Mouse (Mus musculus): ENCODE results near the gene Asb11.

Asb11 gene

DNA sequence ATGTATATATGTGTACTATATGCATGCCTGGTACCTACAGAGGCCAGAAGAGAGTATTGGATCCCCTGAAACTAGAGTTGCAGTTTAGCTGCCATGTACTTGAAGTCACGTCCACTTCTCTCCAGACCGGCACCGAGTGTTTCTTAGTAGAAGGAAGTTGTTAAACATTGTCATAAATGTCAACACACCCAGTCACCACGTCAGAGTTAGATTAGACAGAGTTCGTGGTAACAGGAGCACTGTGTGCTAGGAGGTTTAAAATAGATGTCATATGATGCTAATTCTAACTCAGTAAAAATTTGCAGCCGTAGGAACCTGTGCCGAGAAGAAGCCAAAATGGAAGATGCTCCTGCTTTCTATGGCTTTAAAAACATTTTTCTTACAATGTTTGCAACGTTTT, at the start of gene Asb11:
TSS of gene Asb11 (plus strand) at position 286 of the 400 bp plus-strand sequence.
- in situ Hi-C loops (cut with MboI; ENCODE audit: unreplicated experiment in 2 of 2), result loop anchor here in 1 of 2 experiments (25.0 kb wide), 1 partner anchor 1524 kb away; the partner anchor contains the start of gene Ctps2

- in situ Hi-C loops (cut with MboI; ENCODE audit: unreplicated experiment in 2 of 2), result loop anchor here in 1 of 2 experiments (5.0 kb wide), 1 partner anchor 207 kb away; no protein-coding TSS in a partner anchor
These were observed 42.7 kb upstream of the Asb11 start for GRCm38 (mm10) chrX:164394091-164394490.

GRCm38 (mm10) chrX:164398456-164398855, 38.3 kb upstream of the Asb11 start:
- in situ Hi-C loops (cut with MboI; ENCODE audit: unreplicated experiment in 2 of 2), result no loop called here

GRCm38 (mm10) chrX:164405080-164405649, 31.6 kb upstream of the Asb11 start:
- in situ Hi-C loops (cut with MboI; ENCODE audit: unreplicated experiment in 2 of 2), result loop anchor here in 1 of 2 experiments (25.0 kb wide), 1 partner anchor 443 kb away; the partner anchor contains the start of gene Zrsr2

- in situ Hi-C loops (cut with MboI; ENCODE audit: unreplicated experiment in 2 of 2), result loop anchor here in 1 of 2 experiments (25.0 kb wide), 1 partner anchor 444 kb away; the partner anchor contains the start of gene Zrsr2
These were observed 30.4 kb upstream of the Asb11 start for GRCm38 (mm10) chrX:164406133-164407022.

DNA sequence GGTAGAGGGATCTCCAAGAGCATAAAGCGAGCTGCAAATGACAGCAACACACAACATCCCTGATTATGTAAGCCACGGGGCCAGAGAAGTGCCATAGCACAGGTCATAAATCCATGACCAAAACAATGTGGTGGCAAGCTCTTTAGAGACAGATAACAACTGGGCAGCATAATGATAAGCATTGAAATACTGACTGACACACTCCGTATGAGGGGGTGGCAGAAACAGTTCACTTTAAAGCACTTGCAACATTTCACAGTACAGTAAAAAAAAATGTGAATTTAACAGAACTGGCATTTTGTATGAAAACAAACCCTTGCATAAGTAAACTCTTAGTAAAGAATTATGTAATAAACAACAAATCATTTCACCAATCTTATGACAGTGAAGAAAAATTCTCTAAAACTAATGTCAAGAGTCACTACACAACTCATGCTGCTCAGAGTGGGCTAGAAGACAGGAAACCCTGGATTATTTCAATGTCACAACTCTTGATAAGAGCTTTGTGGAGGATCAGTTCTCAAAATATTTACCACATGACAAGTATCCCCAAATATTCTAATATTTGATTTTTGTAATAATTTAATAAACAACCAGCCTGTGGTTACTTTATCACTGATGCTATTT, 28.4 kb upstream of the Asb11 start:
- in situ Hi-C loops (cut with MboI; ENCODE audit: unreplicated experiment in 2 of 2), result loop anchor here in 1 of 2 experiments (25.0 kb wide), 1 partner anchor 446 kb away; the partner anchor contains the start of gene Zrsr2

- in situ Hi-C loops (cut with MboI; ENCODE audit: unreplicated experiment in 2 of 2), result loop anchor here in 1 of 2 experiments (25.0 kb wide), 1 partner anchor 448 kb away; the partner anchor contains the start of gene Zrsr2
These were observed 26.2 kb upstream of the Asb11 start for GRCm38 (mm10) chrX:164410562-164410961.

DNA sequence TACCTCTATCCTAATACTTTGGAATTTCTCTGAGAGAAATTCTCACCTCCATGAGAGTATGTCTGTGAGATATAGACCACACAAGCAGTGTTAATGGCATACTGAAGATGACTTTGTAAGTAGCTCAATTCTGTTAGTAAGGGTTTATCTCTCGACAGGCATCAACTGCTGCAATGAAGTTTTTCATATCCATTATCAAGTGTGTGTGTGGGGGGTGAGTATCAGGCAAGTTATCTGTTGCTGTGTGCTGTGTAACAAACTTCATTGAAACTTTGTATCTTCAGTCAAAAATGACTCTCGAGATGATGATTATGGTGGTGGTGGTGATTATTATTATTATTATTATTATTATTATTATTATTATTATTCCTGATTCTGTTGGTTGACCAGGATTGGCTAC, 20.0 kb upstream of the Asb11 start:
- in situ Hi-C loops (cut with MboI; ENCODE audit: unreplicated experiment in 2 of 2), result loop anchor here (5.0 to 25.0 kb wide), 2 partner anchors 340 to 455 kb away; partner anchors contain the start of genes Siah1b (in 1 of the 2) and Zrsr2 (in 1 of the 2)

DNA sequence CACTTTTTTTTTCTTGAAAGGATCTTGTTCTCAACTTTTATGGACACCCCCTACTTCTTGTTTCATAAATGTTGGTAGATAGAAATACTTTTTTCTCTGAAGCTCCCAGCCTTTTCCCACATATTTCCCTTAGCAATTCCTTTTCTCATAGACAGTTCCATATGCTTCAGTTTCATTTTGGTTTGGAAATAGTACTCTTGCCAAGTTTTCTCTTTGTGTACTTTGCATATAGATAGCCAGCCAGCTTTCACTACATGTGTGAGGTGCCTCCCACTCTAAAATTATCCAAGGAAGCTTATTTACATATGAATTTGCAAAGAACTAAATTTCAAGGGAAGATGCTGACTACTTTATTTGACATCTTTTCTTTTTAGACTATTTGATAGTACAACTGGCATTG, 18.8 kb upstream of the Asb11 start:
- in situ Hi-C loops (cut with MboI; ENCODE audit: unreplicated experiment in 2 of 2), result loop anchor here (5.0 to 25.0 kb wide), 2 partner anchors 341 to 456 kb away; partner anchors contain the start of genes Siah1b (in 1 of the 2) and Zrsr2 (in 1 of the 2)

DNA sequence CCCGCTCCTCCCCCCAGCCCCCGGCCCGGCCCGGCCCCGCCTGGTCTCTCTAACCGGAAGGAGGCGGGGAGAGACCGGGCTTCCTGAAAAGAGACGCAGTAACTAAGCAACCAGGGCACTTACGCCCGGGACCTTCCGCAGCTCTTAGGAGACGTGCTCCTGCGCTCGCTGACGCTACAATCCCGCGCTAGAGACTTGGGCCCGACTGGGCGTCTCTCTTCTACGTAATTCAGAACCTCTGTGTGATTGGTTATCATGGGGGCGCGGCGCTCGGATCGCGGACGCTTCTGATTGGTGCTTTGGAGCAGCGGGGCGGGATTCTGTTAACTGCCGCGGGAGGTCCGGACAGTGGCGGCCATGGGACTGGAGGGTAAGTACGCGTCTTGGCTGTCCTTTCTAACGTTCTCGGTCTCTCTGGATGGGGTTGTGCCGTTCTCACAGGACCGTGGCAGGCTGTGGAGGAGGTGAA, 17.3 kb upstream of the Asb11 start, which contains the start of gene Piga:
TSS of gene Piga (plus strand) at position 317 of the 469 bp plus-strand sequence.
- in situ Hi-C loops (cut with MboI; ENCODE audit: unreplicated experiment in 2 of 2), result loop anchor here (5.0 to 25.0 kb wide), 2 partner anchors 342 to 457 kb away; partner anchors contain the start of genes Siah1b (in 1 of the 2) and Zrsr2 (in 1 of the 2)

DNA sequence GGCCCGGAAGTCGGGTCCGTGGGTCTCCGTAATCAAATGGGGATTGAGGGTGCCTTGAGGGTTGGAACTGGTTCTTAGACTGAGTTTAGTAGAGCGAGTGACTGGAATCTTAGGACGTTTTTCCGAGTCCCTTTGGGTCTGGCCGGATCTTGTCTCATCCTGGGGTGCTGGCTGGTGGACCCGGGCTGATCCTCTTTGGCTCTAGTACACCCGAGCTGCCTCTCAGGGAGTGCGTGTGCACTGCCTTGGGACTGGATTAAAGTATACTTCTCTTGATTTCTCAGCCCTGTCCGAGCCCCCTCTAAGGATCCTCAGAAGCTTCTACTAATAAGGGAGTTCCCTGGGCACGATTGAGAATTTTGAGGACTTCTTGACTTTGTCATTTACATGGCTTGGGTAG, 16.8 kb upstream of the Asb11 start:
- in situ Hi-C loops (cut with MboI; ENCODE audit: unreplicated experiment in 2 of 2), result loop anchor here (5.0 to 25.0 kb wide), 4 partner anchors 343 to 458 kb away; partner anchors contain the start of genes Siah1b (in 2 of the 2) and Zrsr2 (in 1 of the 2)

DNA sequence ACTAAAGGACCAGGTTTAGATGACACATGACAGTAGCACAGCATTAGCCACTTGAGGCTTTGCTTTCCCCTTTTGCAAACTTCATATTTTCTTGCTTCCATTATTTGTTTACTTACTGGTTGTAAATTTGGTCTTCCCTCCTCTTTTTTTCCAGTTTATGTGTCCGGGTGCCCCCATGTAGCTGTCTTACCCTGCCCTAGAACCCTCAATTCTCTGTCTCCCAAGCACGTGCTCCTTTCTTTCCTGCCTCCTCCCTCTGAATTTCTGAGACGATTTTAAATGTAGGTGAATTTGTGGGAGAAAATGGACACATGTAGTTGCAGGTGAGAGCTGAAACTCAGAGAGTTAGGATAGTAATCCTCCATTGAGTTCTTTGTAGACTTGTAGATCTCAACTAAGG, 16.3 kb upstream of the Asb11 start:
- in situ Hi-C loops (cut with MboI; ENCODE audit: unreplicated experiment in 2 of 2), result loop anchor here (10.0 to 25.0 kb wide), 3 partner anchors 346 to 458 kb away; partner anchors contain the start of genes Siah1b (in 1 of the 2) and Zrsr2 (in 1 of the 2)

- in situ Hi-C loops (cut with MboI; ENCODE audit: unreplicated experiment in 2 of 2), result loop anchor here (10.0 to 25.0 kb wide), 4 partner anchors 350 to 1513 kb away; partner anchors contain the start of genes Ctps2 (in 1 of the 2), Siah1b (in 1 of the 2) and Zrsr2 (in 1 of the 2)
These were observed 12.0 kb upstream of the Asb11 start for GRCm38 (mm10) chrX:164424821-164425220.

DNA sequence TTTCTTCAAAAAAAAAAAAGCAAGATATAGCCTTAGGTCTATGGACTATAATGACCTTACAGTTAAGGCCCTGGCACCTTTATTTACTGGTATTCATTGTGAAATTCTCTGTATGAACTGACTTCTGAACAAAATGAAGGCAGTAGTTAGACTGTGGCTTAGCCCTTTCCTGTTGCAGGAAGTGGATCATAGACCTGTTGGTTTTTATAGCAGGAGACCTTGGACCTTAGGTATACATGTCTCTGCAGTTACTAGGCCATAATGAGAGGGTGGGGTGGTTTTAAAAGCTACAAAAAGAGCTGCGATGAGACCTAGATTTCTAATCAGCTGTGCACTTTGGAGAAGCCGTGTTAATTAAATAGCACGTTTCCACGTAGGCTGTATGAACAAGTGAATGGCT, 9.5 kb upstream of the Asb11 start:
- in situ Hi-C loops (cut with MboI; ENCODE audit: unreplicated experiment in 2 of 2), result loop anchor here (10.0 to 25.0 kb wide), 3 partner anchors 352 to 1515 kb away; partner anchors contain the start of genes Ctps2 (in 1 of the 2) and Siah1b (in 1 of the 2)

- in situ Hi-C loops (cut with MboI; ENCODE audit: unreplicated experiment in 2 of 2), result loop anchor here (10.0 to 25.0 kb wide), 3 partner anchors 353 to 1516 kb away; partner anchors contain the start of genes Ctps2 (in 1 of the 2) and Siah1b (in 1 of the 2)
These were observed 8.6 kb upstream of the Asb11 start for GRCm38 (mm10) chrX:164428224-164428623.

- in situ Hi-C loops (cut with MboI; ENCODE audit: unreplicated experiment in 2 of 2), result loop anchor here in 1 of 2 experiments (25.0 kb wide), 1 partner anchor 1518 kb away; the partner anchor contains the start of gene Ctps2
These were observed 6.2 kb upstream of the Asb11 start for GRCm38 (mm10) chrX:164430621-164431020.

- in situ Hi-C loops (cut with MboI; ENCODE audit: unreplicated experiment in 2 of 2), result loop anchor here in 1 of 2 experiments (25.0 kb wide), 1 partner anchor 1519 kb away; the partner anchor contains the start of gene Ctps2
These were observed 5.7 kb upstream of the Asb11 start for GRCm38 (mm10) chrX:164431133-164431532.

DNA sequence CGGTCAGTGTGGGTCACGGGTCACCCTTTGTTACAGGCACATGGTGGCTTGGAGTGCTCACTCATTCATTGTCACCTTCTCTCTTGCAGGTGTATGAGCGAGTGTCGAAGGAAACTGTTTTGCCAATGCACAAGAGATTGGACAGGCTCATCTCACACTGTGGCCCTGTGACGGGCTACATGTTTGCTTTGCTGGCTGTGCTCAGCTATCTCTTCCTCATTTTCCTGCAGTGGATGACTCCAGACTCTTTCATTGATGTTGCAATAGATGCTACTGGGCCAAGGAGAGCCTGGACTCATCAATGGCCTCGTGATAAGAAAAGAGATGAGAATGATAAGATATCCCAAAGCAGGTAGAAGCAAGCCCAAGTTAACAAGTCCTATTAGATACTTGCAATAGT, 5.3 kb upstream of the Asb11 start:
- in situ Hi-C loops (cut with MboI; ENCODE audit: unreplicated experiment in 2 of 2), result loop anchor here in 1 of 2 experiments (25.0 kb wide), 1 partner anchor 1519 kb away; the partner anchor contains the start of gene Ctps2

DNA sequence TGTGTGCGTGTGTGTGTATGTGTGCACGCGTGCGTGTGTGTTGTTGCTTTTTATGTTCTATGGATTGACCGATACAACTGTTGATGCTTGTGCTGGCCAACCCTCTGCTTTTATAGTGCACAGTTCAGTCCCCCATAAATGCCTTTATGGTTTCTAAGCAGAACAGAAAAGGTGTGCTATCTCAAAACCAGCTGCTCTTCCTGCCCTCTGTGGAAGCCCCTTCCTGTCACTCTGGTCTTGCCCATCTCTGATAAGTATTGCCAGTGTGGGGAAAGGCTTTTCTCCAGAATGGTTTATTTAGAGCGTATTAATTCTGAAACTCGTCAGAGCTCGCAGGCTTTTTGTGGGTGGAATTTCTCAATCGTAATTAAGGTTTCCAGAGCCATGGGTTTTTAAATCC, 4.1 kb upstream of the Asb11 start:
- in situ Hi-C loops (cut with MboI; ENCODE audit: unreplicated experiment in 2 of 2), result loop anchor here in 1 of 2 experiments (25.0 kb wide), 1 partner anchor 1520 kb away; the partner anchor contains the start of gene Ctps2

All from v-Abl transformed pro-B cells (cell line).